Mouse (Mus musculus) cerebellum, adult 2 months (tissue): ENCODE data around the gene Ptpn9. TPM values are rescaled to one million over a fixed set of nuclear protein-coding genes. Genes with fewer than 3 reads are reported as not detected.
A peak's percentile ranks its signal among the peaks of the same experiment; 100 is the strongest.

ENCODE experiments used
- DNase-seq, 2 experiments: peaks; one replicate each; pipeline ENCODE4 v3.0.0; 2021
- H3K27ac ChIP-seq: fragments of 200-500 bp; 2 replicates; pipeline ENCODE4 v1.5.1; 2012; ENCODE audit warnings: low read length, control low read depth, inconsistent platforms; ENCODE audit not compliant: insufficient read depth
- H3K27me3 ChIP-seq: fragments of 200-500 bp; 2 replicates; pipeline ENCODE4 v1.6.1; 2012; ENCODE audit warnings: inconsistent platforms, mild to moderate bottlenecking, low read length, moderate library complexity; ENCODE audit not compliant: control insufficient read depth, insufficient read depth
- H3K4me1 ChIP-seq: fragments of 200-500 bp; 2 replicates; pipeline ENCODE4 v1.6.1; 2011; ENCODE audit warnings: low read length; ENCODE audit not compliant: control insufficient read depth, insufficient read depth
- H3K4me3 ChIP-seq: fragments of 200-500 bp; replicated peaks from 2 replicates; pipeline ENCODE3; 2011; ENCODE audit warnings: mild to moderate bottlenecking, low read depth, low read length, control low read depth; ENCODE audit not compliant: insufficient read depth
- CTCF ChIP-seq: fragments of 200-500 bp; IDR thresholded peaks from 2 replicates; pipeline ENCODE4 v1.5.1; 2011; ENCODE audit warnings: low read depth, mild to moderate bottlenecking, control low read depth, low read length, moderate library complexity, borderline replicate concordance; ENCODE audit not compliant: insufficient read depth
- POLR2A ChIP-seq: fragments of 200-500 bp; IDR thresholded peaks from 2 replicates; pipeline ENCODE4 v1.6.1; 2011; ENCODE audit warnings: low read length, control low read depth, borderline replicate concordance; ENCODE audit not compliant: insufficient read depth
- WGBS: fragments of 180-500 bp; shearing (Covaris S2); methylation state at CpG from one replicate; pipeline ENCODE4 v1.1.7; 2018; 5-methylcytosine and 5-hydroxymethylcytosine counted together
- polyA plus RNA-seq: library from polyadenylated mRNA; depleted of rRNA; stranded (reverse); fragments of >200 nt; gene quantifications from 2 replicates; pipeline ENCODE4 v1.2.3, GENCODE M21; 2012

Ptpn9 gene
- polyA plus RNA-seq, 1 experiment: 20.5 TPM

DNA sequence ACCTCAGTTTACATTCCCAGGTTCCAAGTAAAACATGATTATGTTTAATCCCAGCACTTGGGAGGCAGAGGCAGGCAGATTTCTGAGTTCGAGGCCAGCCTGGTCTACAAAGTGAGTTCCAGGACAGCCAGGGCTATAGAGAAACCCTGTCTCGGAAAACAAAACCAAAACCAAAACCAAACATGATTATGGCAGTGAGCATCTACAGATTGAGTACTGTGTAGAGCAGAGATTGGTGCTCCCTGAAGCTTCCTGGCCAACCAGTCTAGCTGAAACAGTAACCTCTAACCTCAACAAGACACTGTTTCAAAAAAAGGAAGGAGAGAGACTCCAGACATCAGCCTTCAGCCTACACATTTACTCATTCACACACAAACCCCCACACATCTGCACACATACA, 36.0 kb upstream of the Ptpn9 start:
- no peak for DNase-seq
- 90% methylated on average over 2 of the region's 2 CpGs for WGBS

DNA sequence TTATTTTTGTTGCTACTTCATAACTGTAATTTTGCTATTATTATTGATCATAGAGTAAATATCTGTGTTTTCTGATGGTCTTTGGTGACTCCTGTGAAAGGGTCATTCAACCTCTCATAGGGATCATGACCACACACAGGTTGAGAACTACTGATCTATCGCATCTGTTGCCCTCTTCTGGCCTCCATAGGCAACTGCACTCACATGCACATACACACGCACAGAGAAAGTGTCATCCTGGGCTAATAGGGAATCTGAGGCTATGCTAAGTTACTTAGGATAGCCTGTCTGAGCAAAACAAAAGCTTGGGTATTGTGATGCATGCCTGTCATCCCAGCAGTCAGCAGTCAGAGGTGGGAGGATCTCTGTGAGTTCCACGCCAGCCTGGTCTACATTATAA, 33.1 kb upstream of the Ptpn9 start:
- 94% methylated on average over 3 of the region's 3 CpGs for whole genome bisulfite sequencing
- no peak overlapping the region for H3K4me3 ChIP-seq
- no peak for DNase-seq
- H3K4me1 ChIP-seq: no peaks in the 10 kb centered on the region
- no peak overlapping the region for H3K27ac ChIP-seq
- TF ChIP-seq POLR2A: no peak
- TF ChIP-seq CTCF: no peak
- no peaks in the 10 kb centered on the region for H3K27me3 ChIP-seq

More for the DNA sequence above, 36.0 kb upstream of the Ptpn9 start:
- no peaks in the 10 kb centered on the region for H3K4me1 ChIP-seq
- H3K4me3 ChIP-seq: no peak overlapping the region
- TF ChIP-seq POLR2A (no peak), CTCF (no peak)
- H3K27ac ChIP-seq: no peak overlapping the region
- H3K27me3 ChIP-seq: no peaks in the 10 kb centered on the region

DNA sequence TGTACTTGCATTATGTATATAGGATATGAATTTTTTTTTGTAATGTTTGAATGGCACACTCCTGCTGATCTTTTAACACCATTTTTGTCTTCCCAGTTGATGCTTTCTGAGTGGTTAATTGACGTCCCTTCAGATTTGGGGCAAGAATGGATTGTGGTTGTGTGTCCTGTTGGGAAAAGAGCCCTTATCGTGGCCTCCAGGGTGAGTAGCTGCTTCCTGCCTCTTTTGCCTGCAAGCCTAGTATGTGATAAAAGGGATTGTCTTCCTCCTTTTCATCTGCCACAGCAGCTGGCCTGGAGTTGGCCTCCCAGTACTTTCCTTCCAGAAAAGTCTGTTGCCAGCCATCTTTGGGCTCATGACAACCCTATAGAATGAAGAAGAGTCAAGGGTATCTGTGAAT, 24.6 kb upstream of the Ptpn9 start:
- Histone ChIP-seq H3K4me3 (no peak overlapping the region), H3K4me1 (no peaks in the 10 kb centered on the region), H3K27me3 (no peaks in the 10 kb centered on the region), H3K27ac (no peak overlapping the region)
- TF ChIP-seq CTCF (no peak), POLR2A (no peak)
- WGBS: 84% methylated on average over 2 of the region's 2 CpGs
- DNase-seq: no peak

DNA sequence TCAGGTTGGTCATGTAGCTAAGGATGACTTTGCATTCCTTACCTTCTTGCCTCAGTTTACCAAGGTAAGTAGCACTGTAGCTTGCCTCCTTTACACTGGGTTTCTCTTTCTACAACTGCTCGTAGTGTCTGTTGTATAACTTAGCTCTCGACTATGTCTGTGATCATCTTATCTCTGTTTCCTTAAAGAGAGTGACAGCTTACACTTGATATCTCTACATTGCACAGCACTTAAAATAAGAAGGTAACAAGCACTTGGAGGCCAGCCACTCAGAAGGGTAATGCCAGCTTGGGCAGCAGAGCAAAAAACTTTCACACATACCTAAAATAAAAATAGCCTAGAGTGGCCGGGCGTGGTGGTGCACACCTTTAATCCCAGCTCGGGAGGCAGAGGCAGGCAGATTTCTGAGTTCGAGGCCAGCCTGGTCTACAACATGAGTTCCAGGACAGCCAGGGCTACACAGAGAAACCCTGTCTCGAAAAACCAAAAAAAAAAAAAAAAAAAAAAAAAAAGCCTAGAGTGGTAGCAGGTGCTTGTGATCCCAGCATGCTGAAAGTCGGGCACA, 20.7 kb upstream of the Ptpn9 start:
- Histone ChIP-seq H3K4me1 (no peaks in the 10 kb centered on the region), H3K4me3 (no peak overlapping the region), H3K27ac (no peak overlapping the region), H3K27me3 (no peaks in the 10 kb centered on the region)
- DNase-seq: no peak
- 87% methylated on average over 8 of the region's 8 CpGs for WGBS
- TF ChIP-seq CTCF: no peak
- no peak for TF ChIP-seq POLR2A

DNA sequence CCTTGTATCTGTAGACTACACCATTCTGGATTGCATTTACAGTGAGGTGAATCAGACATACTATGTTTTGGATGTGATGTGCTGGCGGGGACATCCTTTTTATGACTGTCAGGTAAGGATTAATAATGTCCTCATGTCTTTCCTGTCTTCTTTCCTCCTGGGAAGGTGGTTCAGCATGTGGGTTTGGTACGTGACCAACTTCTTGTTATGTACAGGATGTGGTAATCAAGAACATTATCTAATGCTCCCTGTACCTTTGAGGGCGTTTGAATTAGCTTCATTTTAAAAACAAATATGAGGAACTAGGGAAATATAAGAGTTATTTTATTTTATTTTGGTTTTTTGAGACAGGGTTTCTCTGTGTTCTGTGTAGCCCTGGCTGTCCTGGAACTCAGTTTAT, 19.5 kb upstream of the Ptpn9 start:
- DNase-seq: no peak
- Histone ChIP-seq H3K27me3 (no peaks in the 10 kb centered on the region), H3K27ac (no peak overlapping the region), H3K4me3 (no peak overlapping the region), H3K4me1 (no peaks in the 10 kb centered on the region)
- TF ChIP-seq CTCF (no peak), POLR2A (no peak)
- WGBS: 83% methylated on average over 3 of the region's 3 CpGs

DNA sequence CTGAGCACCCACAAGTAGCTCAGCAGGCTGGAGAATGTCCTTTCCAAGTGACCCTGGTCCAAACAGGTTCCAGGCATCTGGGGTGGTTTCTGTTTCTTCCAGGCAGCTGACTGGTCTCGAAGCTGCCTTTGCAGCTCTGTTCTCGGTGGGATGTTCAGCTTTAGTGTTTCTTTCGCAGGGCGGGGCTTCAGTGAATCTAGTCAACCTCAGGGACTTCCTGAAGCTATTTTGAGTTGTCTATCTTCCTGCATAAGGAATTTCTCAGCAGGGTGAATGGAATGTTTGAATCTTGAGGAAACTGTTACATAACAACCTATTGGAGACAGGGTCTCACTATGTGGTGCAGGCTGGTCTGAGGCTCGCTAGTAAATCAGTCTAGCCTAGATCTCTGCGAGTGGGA, 14.5 kb upstream of the Ptpn9 start:
- Histone ChIP-seq H3K4me1 (no peaks in the 10 kb centered on the region), H3K4me3 (no peak overlapping the region), H3K27ac (no peak overlapping the region), H3K27me3 (no peaks in the 10 kb centered on the region)
- TF ChIP-seq CTCF (no peak), POLR2A (no peak)
- no peak for DNase-seq
- WGBS: 93% methylated on average over 6 of the region's 6 CpGs

DNA sequence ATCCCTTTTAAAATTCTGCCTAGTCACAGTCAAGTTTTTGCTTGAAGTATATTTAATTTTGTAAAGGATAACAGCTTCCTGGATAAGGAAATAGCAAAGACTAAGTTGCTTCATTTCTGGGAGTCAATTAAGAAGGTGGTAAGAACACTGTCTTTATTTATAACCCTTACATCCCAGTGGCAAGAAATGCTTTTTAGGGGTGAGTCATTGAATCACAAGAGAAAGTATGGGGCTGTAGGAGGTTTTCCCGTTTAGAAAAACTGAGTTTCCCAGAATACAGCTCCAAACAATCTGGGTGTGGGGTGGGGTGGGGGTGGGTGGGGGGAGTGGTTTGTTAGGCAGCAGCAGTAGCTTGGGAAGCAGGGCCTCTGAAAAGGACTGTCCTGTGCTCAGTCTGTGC, 13.2 kb upstream of the Ptpn9 start:
- DNase-seq: no peak
- Histone ChIP-seq H3K4me1 (no peaks in the 10 kb centered on the region), H3K4me3 (no peak overlapping the region), H3K27me3 (no peaks in the 10 kb centered on the region), H3K27ac (no peak overlapping the region)
- TF ChIP-seq POLR2A: no peak
- no peak for TF ChIP-seq CTCF
- WGBS: 75% methylated on average over 1 of the region's 1 CpGs

DNA sequence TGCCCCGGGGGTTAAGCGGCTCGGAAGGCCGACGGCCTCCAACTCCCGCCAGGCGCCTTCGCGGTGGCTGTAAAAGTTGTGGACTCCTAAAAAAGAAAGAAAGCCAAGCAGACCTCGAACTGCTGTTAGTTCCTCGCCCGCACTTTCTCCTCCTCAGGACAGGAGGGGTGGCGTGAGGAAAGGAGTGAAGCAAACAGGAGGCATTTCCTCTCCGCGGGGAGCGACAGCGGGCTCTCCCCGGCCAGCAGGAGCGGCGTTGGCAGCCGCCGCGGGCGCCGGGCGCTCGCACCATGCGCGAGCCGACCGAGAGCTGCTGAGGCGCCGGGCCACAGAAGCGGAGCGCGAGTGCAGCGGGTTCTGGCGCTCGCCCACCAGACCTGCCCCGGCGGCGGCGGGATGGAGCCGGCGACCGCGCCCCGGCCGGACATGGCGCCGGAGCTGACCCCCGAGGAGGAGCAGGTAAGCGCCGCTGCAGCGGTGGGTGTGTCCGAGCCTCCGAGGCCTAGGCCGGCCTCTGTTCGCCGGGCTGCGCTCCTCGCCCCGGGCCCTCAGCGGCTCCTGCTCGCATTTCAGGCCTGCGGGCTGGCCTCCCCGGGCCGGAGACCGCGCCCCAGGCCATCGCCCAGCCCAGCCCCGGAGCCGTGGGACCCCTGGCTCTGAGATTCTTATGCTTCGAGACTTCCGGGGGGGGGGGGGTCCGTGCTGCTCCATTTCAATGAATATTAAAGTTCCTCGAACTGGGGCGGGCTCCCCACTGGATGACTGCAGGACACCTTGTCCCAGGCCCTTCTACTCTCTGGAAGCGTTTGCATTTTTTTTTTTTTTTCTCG, 690 bp downstream of the Ptpn9 start:
- Histone ChIP-seq H3K27ac (peak overlapping the region; percentile 58), H3K27me3 (no peaks in the 10 kb centered on the region), H3K4me1 (no peaks in the 10 kb centered on the region), H3K4me3 (peak overlapping the region; percentile 99)
- peak; percentile 66 to 75 for DNase-seq
- WGBS: 1% methylated on average over 80 of the region's 80 CpGs
- TF ChIP-seq POLR2A (no peak), CTCF (no peak)
